8 mouse cellular contexts compared by ENCODE assay signal in the genomic region with DNA sequence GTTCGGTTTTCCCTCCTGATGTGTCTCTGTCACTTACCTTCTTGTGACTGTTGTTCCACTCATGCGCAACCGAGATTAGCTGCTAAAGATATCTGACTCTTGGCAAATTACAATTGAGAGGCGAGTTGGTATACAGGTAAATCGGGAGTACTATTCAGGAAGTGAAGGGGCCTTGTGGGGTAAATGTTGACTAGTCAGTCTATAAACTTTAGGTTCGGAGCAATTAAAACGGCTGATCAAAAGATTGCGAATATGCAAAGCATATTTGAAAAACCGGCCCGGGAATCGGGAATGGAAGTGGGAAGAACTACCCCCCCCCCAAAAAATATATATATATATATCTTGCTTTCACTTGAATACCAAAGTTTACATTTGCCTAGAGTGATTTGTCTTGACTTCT. TPM values are rescaled to one million over a fixed set of nuclear protein-coding genes. Genes with fewer than 3 reads are reported as not detected.
DNase-seq lines count a peak whose midpoint lies in the region; ATAC-seq and TF ChIP-seq lines count a peak whose summit lies in the region.

A gene (minus strand): TSS at position 101 of the 400 bp plus-strand sequence.

- ATAC-seq in kidney, embryonic 15.5 days (replicated peaks; ENCODE audit: low FRiP score): no peak
- no peak for ATAC-seq in embryonic facial prominence, embryonic 11.5 days (replicated peaks; ENCODE audit: insufficient number of reproducible peaks, low FRiP score, low TSS enrichment, low read depth)
- no peak for ATAC-seq in hindbrain, postnatal 0 days
- ATAC-seq in midbrain, embryonic 11.5 days (ENCODE audit: low FRiP score): no peak

- H3K4me1 ChIP-seq in kidney, embryonic 15.5 days: peaks cover 15% of the 10 kb centered on the region; the same call in 1 of the 2 replicates
- no peaks in the 10 kb centered on the region for H3K4me1 ChIP-seq in embryonic facial prominence, embryonic 11.5 days (ENCODE audit: control insufficient read depth, insufficient read depth, low read length)
- H3K4me1 ChIP-seq in hindbrain, postnatal 0 days (ENCODE audit: insufficient read depth, low read length): 0 out of 2 replicates have a peak, but pooled peaks cover 7% of the 10 kb centered on the region
- H3K4me1 ChIP-seq in midbrain, embryonic 11.5 days (ENCODE audit: control insufficient read depth, insufficient read depth, low read length): no peaks in the 10 kb centered on the region

- no peaks in the 10 kb centered on the region for H3K27me3 ChIP-seq in kidney, embryonic 15.5 days
- H3K27me3 ChIP-seq in embryonic facial prominence, embryonic 11.5 days (ENCODE audit: control insufficient read depth, insufficient read depth, low read length): no peaks in the 10 kb centered on the region
- no peaks in the 10 kb centered on the region for H3K27me3 ChIP-seq in hindbrain, postnatal 0 days (ENCODE audit: insufficient read depth, low read length)
- no peaks in the 10 kb centered on the region; the same call in 1 of the 2 replicates for H3K27me3 ChIP-seq in midbrain, embryonic 11.5 days (ENCODE audit: control insufficient read depth, insufficient read depth, low read length)

- H3K4me3 ChIP-seq in kidney, embryonic 15.5 days (replicated peaks): peak within 1 kb of the TSS; percentile 87
- peak within 1 kb of the TSS; percentile 80 for H3K4me3 ChIP-seq in embryonic facial prominence, embryonic 11.5 days (ENCODE audit: low read depth, low read length)
- peak within 1 kb of the TSS; percentile 73 for H3K4me3 ChIP-seq in hindbrain, postnatal 0 days (ENCODE audit: low read length)
- H3K4me3 ChIP-seq in midbrain, embryonic 11.5 days (ENCODE audit: low read depth, low read length): peak within 1 kb of the TSS; percentile 80

- no peaks in the 10 kb centered on the region for H3K36me3 ChIP-seq in kidney, embryonic 15.5 days
- no peaks in the 10 kb centered on the region for H3K36me3 ChIP-seq in embryonic facial prominence, embryonic 11.5 days (replicated peaks; ENCODE audit: control insufficient read depth, insufficient read depth, low read depth, low read length)
- no peaks in the 10 kb centered on the region for H3K36me3 ChIP-seq in hindbrain, postnatal 0 days (ENCODE audit: insufficient read depth, low read length)
- no peaks in the 10 kb centered on the region for H3K36me3 ChIP-seq in midbrain, embryonic 11.5 days (ENCODE audit: control insufficient read depth, insufficient read depth, low read length)

- peak within 1 kb of the TSS; percentile 74 for H3K27ac ChIP-seq in kidney, embryonic 15.5 days
- H3K27ac ChIP-seq in embryonic facial prominence, embryonic 11.5 days (replicated peaks; ENCODE audit: low read depth, low read length): no peak within 1 kb of the TSS; the same call in 1 of the 2 replicates
- peak within 1 kb of the TSS; percentile 88 for H3K27ac ChIP-seq in hindbrain, postnatal 0 days
- H3K27ac ChIP-seq in midbrain, embryonic 11.5 days (ENCODE audit: low read depth, low read length): no peak within 1 kb of the TSS

- peak within 1 kb of the TSS; percentile 74 for H3K9ac ChIP-seq in kidney, embryonic 15.5 days
- H3K9ac ChIP-seq in embryonic facial prominence, embryonic 11.5 days (replicated peaks; ENCODE audit: low read length): peak within 1 kb of the TSS; percentile 90
- peak within 1 kb of the TSS; percentile 85 for H3K9ac ChIP-seq in hindbrain, postnatal 0 days (replicated peaks; ENCODE audit: low read length)
- peak within 1 kb of the TSS; percentile 92 for H3K9ac ChIP-seq in midbrain, embryonic 11.5 days (ENCODE audit: low read length)

- peak within 1 kb of the TSS; percentile 92 for H3K4me2 ChIP-seq in kidney, embryonic 15.5 days
- H3K4me2 ChIP-seq in embryonic facial prominence, embryonic 11.5 days (ENCODE audit: low read depth, low read length): peak within 1 kb of the TSS; percentile 94
- H3K4me2 ChIP-seq in hindbrain, postnatal 0 days (ENCODE audit: low read depth, low read length): peak within 1 kb of the TSS; percentile 83
- peak within 1 kb of the TSS; percentile 56 for H3K4me2 ChIP-seq in midbrain, embryonic 11.5 days

- DNase-seq in kidney, adult 11 months: no peak
- no peak for DNase-seq in embryonic facial prominence, embryonic 11.5 days (ENCODE audit: low spot score)
- DNase-seq in hindbrain, postnatal 0 days (ENCODE audit: low spot score): no peak
- no peak for DNase-seq in midbrain, embryonic 11.5 days (ENCODE audit: low spot score, missing footprints)
- no peak for DNase-seq in frontal cortex, postnatal 10 days (ENCODE audit: low spot score in 2 of 2)
- no peak for DNase-seq in yolk sac, embryonic 10.5 days (ENCODE audit: low spot score)
- no peak for DNase-seq in spleen, postnatal 14 days (ENCODE audit: low spot score in 2 of 2)

- WGBS in kidney, embryonic 15.5 days: 48% methylated on average over 11 of the region's 11 CpGs
- 50% methylated on average over 11 of the region's 11 CpGs for WGBS in embryonic facial prominence, embryonic 11.5 days
- 42% methylated on average over 11 of the region's 11 CpGs for WGBS in hindbrain, postnatal 0 days
- WGBS in midbrain, embryonic 11.5 days: 60% methylated on average over 11 of the region's 11 CpGs

- H3K9me3 ChIP-seq in kidney, embryonic 15.5 days (replicated peaks): no peaks in the 10 kb centered on the region
- H3K9me3 ChIP-seq in embryonic facial prominence, embryonic 11.5 days (replicated peaks; ENCODE audit: control insufficient read depth, low read length): no peaks in the 10 kb centered on the region
- no peaks in the 10 kb centered on the region for H3K9me3 ChIP-seq in hindbrain, postnatal 0 days (ENCODE audit: low read length)
- H3K9me3 ChIP-seq in midbrain, embryonic 11.5 days (ENCODE audit: control insufficient read depth, low read length): no peaks in the 10 kb centered on the region

- no peak for TF ChIP-seq CTCF in hindbrain, postnatal 0 days (IDR thresholded peaks at IDR 0.05; ENCODE audit: low read depth)

RNA-seq across cellular contexts. Expression of the gene that starts here (rescaled TPM):
- 6.1 and 6.9 TPM in 2 replicates for polyA plus RNA-seq in kidney, embryonic 15.5 days (2015; fragmentation: Nextera tagmentation; extraction: Ambion mirVana)
- polyA plus RNA-seq in embryonic facial prominence, embryonic 11.5 days (2014; fragmentation: Nextera tagmentation; extraction: Ambion mirVana): 8.2 and 9.9 TPM in 2 replicates
- 28.4 and 31.6 TPM in 2 replicates for total RNA-seq in hindbrain, postnatal 0 days (2014; rRNA removed)
- 37.7 TPM in 2 replicates for polyA plus RNA-seq in hindbrain, postnatal 0 days (2015; fragmentation: Nextera tagmentation; extraction: Ambion mirVana)
- 10.5 and 11.3 TPM in 2 replicates for polyA plus RNA-seq in midbrain, embryonic 11.5 days (2014; fragmentation: Nextera tagmentation; extraction: Ambion mirVana)

Comparison
In these comparisons a context has a peak if more than half of its experiments do, and no peak if none do; other contexts are left out.
1. H3K27ac ChIP-seq: peak in kidney, embryonic 15.5 days (single experiment) and hindbrain, postnatal 0 days (single experiment); none in embryonic facial prominence, embryonic 11.5 days (single experiment) and midbrain, embryonic 11.5 days (single experiment).
2. Peak in every context shown above with its lines, with median percentiles within 50 percentile points of each other: H3K4me2 ChIP-seq, H3K4me3 ChIP-seq and H3K9ac ChIP-seq.